Mouse (Mus musculus) CH12F3 (cell line): ENCODE results near the gene Ppp1r8.

Experiments used
- in situ Hi-C: fragments of 300-500 bp; cut with MboI; formaldehyde crosslinking; loops from 2 replicates; pipeline ENCODE4 v1.14.3; 2020; ENCODE audit warnings: low sequenced_read_pairs

Gene Ppp1r8

GRCm38 (mm10) chr4:132842970-132843704 is at the start of gene Ppp1r8:
Gene Ppp1r8, minus strand, starts transcription at chr4:132843169.
- in situ Hi-C loops, result no loop called here

GRCm38 (mm10) chr4:132884844-132885374 is 41.9 kb upstream of the Ppp1r8 start:
- in situ Hi-C loops, result no loop called here

GRCm38 (mm10) chr4:132884064-132884843 is 41.3 kb upstream of the Ppp1r8 start, which contains the start of gene Stx12:
Gene Stx12, minus strand, starts transcription at chr4:132884509.
- in situ Hi-C loops, result no loop called here

DNA sequence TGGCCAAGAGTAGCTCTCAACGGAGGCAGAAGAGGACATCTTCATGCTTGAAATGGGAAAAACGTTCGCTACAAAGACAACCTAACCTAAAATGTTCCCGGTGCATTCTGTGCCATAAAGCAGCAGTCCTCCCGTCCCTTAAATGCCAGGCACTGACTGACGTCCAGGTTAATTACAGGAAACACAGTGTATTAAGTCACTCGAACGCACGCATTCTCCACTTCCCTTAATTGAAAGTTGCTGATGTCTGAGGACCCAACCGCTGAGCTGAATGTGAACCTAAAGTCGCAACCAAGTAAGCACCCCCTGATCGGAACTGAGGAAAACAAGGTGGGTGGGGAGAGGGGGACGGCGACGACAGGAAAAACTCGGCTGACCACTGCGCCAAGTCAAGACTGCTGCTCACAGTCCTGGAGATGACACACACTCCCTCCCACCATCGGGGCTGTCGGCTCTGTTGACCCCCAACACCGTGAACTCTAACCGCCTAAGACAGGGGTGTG is 40.6 kb upstream of the Ppp1r8 start:
- in situ Hi-C loops, result no loop called here

- in situ Hi-C loops, result no loop called here
Measured at GRCm38 (mm10) chr4:132874363-132875097, 31.6 kb upstream of the Ppp1r8 start.

- in situ Hi-C loops, result no loop called here
Measured at GRCm38 (mm10) chr4:132873481-132874362, 30.8 kb upstream of the Ppp1r8 start.

DNA sequence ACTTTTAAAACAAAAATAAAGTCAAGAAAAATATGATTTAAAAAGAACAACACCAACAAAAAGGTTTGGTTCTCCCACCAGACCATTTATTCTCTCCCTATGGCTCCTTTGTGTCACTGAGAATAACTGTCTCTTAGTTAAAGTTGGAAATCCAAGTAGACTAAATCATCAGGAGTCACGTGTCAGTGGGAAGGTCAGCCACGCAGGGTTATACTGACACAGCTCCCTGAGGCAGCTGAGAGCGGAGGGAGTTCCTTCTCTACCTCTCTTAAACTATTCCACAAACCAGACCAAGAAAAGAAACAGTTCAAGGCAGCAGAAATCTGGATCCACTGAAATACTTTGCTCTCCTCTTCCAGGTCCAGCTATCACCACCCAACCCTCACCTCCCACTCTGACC is 28.1 kb upstream of the Ppp1r8 start:
- in situ Hi-C loops, result no loop called here

GRCm38 (mm10) chr4:132864856-132865255 is 21.9 kb upstream of the Ppp1r8 start:
- in situ Hi-C loops, result no loop called here

DNA sequence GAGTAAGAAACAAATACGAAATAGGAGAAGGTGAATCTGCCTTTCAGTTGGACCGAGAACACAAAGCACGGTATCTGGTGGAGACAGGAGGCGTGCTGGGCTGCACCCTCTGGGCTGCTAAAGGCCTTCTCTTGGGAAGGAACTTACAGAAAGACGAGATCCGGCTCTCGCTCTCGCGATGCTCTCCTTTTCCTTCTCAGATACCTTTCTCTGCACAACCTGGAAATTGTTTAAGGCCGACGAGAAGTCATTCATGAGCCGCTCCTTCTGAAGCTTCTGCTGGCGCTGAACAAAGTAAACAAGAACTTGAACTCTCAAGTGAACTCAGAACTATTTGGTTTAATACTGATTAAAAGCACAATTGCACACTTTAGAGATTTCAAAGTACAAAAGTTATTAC is 20.0 kb upstream of the Ppp1r8 start:
- in situ Hi-C loops, result no loop called here

GRCm38 (mm10) chr4:132860880-132861279 is 17.9 kb upstream of the Ppp1r8 start:
- in situ Hi-C loops, result no loop called here

GRCm38 (mm10) chr4:132843705-132844071 is 719 bp upstream of the Ppp1r8 start:
- in situ Hi-C loops, result no loop called here

DNA sequence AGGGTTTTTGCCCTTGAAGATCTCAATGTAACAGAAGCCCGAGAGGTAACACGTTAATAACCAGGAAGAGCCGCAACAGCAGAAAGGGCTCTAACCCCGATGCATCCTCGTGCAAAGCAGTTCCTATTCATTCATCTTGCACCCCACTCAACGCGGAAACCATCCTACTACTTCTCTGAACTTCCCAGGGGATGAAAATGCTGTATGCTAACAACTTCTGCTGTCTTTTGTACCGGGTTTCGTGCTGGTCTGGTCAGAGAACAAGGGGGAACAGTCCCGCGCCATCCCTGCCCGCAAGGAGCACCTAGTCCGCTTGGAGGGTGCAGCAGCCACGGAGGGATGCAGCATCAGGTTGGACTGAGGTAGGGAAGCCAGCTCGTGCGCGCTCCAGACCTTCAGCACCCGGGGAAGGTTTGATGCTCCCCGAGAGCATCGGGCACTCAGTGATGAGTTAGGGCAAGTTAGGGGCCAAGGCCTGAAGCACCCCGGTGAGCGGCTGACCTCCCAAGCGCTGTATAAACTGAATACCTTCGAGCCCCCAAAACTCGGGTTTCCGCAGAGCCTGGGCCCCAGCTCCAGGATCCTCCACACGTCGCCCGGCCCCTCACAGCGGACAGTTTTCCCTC is 575 bp downstream of the Ppp1r8 start:
- in situ Hi-C loops, result no loop called here

DNA sequence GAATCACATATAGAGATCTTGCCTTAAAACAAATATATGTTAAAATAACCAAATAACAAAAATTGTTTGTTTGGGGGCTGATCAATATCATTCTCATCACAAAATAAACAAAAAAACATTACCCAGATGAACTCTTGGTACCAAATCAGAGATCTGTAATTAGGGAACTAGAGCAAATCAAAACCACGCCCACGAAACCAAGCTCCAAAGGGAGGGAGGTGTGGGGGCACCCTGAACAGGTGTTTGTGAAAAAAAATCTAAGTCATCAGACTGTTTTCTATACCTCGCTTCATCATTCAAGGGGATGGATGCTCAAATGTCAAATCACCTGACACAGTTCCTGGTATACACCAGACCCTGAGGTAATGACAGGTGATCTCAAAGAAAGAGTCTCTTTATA is 1.5 kb downstream of the Ppp1r8 start:
- in situ Hi-C loops, result no loop called here

DNA sequence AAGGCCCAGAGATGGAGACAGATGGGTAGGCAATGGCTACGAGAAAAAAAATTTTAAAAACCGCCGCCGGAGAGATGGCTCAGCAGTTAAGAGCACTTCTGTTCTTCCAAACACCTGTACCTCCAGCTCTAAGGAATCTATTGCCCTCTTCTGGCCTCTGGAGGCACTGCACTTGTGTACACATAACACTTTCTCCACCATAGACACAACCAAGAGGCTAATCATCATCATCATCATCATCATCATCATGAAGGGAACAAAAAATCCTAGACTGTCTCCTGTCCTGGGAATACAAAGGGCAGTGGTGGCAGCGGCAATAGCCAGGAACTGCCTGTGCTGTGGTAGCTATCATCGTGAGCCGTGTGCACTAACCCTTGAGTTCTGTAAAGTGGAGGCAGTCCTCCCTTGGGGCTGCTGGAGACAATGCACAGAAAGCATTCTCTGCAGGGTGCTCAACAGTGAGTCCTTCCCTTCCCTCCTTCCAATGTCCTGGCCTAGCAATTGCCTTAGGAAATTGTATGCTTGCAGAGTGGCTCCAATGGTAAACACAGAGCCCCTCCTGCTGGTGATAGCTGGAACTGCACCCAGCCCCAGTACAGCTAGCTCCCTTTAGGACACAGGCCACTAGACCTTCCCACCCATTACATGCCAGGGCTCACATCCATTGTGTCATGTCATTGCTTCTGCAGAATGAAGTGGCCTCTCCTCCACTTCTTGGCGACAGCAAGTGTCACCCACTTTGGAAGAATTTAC is 19.2 kb downstream of the Ppp1r8 start:
- in situ Hi-C loops, result loop anchor here (5.0 kb wide), 1 partner anchor 41 kb away; no protein-coding TSS in a partner anchor

- in situ Hi-C loops, result no loop called here
Measured at GRCm38 (mm10) chr4:132818442-132818841, 24.5 kb downstream of the Ppp1r8 start.

DNA sequence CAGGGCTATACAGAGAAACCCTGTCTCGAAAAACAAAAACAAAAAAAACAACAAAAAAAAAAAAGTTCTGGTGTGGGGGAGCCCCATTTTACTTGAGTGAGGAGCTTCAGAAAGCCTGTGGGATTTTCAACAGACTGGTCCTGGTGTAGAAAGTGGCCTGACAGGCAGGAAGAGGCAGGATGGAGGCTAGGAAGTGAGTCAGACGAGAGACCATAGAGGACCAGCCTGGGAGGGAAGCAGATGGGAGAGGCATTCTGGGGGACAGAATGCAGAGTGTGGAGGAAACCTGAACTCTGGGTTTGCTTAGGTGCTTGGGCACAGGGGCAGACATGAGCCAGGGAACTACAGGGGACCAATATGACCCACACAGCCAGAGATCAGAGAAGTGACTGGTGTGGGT is 26.1 kb downstream of the Ppp1r8 start:
- in situ Hi-C loops, result no loop called here

- in situ Hi-C loops, result no loop called here
Measured at GRCm38 (mm10) chr4:132816404-132816803, 26.6 kb downstream of the Ppp1r8 start.

DNA sequence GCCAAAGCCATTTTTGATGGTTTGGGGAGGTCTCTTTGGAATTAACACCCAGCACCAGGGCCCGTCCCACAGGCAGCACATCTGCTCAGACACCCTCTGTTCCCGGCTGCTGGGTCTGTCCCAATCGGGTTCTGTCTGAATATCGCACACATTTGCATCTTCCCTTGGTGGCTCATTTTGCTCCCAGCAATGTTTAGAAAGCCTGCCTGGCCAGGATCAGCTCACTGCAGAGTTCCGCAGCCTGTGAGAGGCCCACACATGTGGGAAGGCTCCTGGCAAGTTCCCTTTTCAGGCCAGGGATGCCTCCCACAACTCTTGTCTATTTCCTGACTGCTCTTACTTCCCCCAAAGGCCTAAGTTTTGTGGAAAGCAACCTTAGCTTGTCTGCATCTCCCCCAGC is 33.3 kb downstream of the Ppp1r8 start:
- in situ Hi-C loops, result no loop called here
